In genomic region chr2:136051688-136052289, GRCm38 (mm10) we compare ENCODE assay signal across 9 mouse cellular contexts. TPM values are rescaled to one million over a fixed set of nuclear protein-coding genes. Genes with fewer than 3 reads are reported as not detected.
DNase-seq lines count a peak whose midpoint lies in the region; ATAC-seq lines count a peak whose summit lies in the region.
"Had no signal": no experiment of that assay in that cellular context is flagged by ENCODE, and none has a peak within 500 bp of the region (broad histone marks: within the 10 kb centered on the region; RNA-seq: fewer than 3 reads in every experiment).

Lamp5 (plus strand) TSS chr2:136052239.

- ATAC-seq in lung, embryonic 16.5 days (ENCODE audit: low read depth): no peak
- ATAC-seq in limb, embryonic 11.5 days (ENCODE audit: insufficient number of reproducible peaks, low FRiP score, low TSS enrichment, low read depth): 0 out of 2 replicates have a peak, but pooled peaks have one; percentile 48
- no peak for ATAC-seq in inflammation-experienced regulatory T-cells, adult 6 months

- peak; percentile 26 to 32 for DNase-seq in cerebellum, postnatal 14 days
- no peak for DNase-seq in cerebellum, adult 9-11 months
- DNase-seq in lung, postnatal 25 days (ENCODE audit: low spot score): no peak
- peak; percentile 33 for DNase-seq in limb, embryonic 11.5 days (ENCODE audit: low spot score)
- no peak for DNase-seq in natural killer cell, adult 2 months (ENCODE audit: low spot score in 2 of 2)
- DNase-seq in adrenal gland, adult (ENCODE audit: inconsistent age in 2 of 2, low spot score in 1 of 2): no peak

- H3K36me3 ChIP-seq in lung, embryonic 16.5 days (ENCODE audit: control insufficient read depth, insufficient read depth, low read length): no peaks in the 10 kb centered on the region
- H3K36me3 ChIP-seq in limb, embryonic 11.5 days (ENCODE audit: control insufficient read depth, insufficient read depth, low read length): no peaks in the 10 kb centered on the region

- peak within 1 kb of the TSS; percentile 39 for H3K4me2 ChIP-seq in lung, embryonic 16.5 days (ENCODE audit: low read depth, low read length)
- peak within 1 kb of the TSS; percentile 44 for H3K4me2 ChIP-seq in limb, embryonic 11.5 days (ENCODE audit: low read depth, severe bottlenecking)

- H3K9me3 ChIP-seq in lung, embryonic 16.5 days (ENCODE audit: control insufficient read depth, low read length): no peaks in the 10 kb centered on the region
- H3K9me3 ChIP-seq in limb, embryonic 11.5 days (ENCODE audit: control insufficient read depth, low read length): no peaks in the 10 kb centered on the region
- H3K9me3 ChIP-seq: megakaryocyte, embryonic 14.5 days had no signal

- H3K4me3 ChIP-seq in lung, embryonic 16.5 days (ENCODE audit: low read length): peak within 1 kb of the TSS; percentile 10; the same call in 1 of the 2 replicates
- peak within 1 kb of the TSS; percentile 19 for H3K4me3 ChIP-seq in limb, embryonic 11.5 days (ENCODE audit: low read depth, low read length)
- H3K4me3 ChIP-seq: megakaryocyte, embryonic 14.5 days had no signal

- H3K27me3 ChIP-seq in lung, embryonic 16.5 days (ENCODE audit: control insufficient read depth, insufficient read depth, low read depth, low read length): peaks cover 5% of the 10 kb centered on the region
- H3K27me3 ChIP-seq in limb, embryonic 11.5 days (ENCODE audit: control insufficient read depth, insufficient read depth, low read length): peaks cover 3% of the 10 kb centered on the region

- H3K9ac ChIP-seq in lung, embryonic 16.5 days (ENCODE audit: low read length): no peak within 1 kb of the TSS
- H3K9ac ChIP-seq in limb, embryonic 11.5 days (ENCODE audit: low read length): no peak within 1 kb of the TSS

- H3K27ac ChIP-seq in lung, embryonic 16.5 days (ENCODE audit: low read length): no peak within 1 kb of the TSS
- H3K27ac ChIP-seq in limb, embryonic 11.5 days (replicated peaks; ENCODE audit: low read depth, low read length): no peak within 1 kb of the TSS

- WGBS in lung, embryonic 16.5 days: 8% methylated on average over 8 of the region's 8 CpGs
- WGBS in limb, embryonic 11.5 days: 2% methylated on average over 8 of the region's 8 CpGs

- no peaks in the 10 kb centered on the region for H3K4me1 ChIP-seq in lung, embryonic 16.5 days (replicated peaks; ENCODE audit: control insufficient read depth, insufficient read depth, low read length)
- peaks cover 10% of the 10 kb centered on the region for H3K4me1 ChIP-seq in limb, embryonic 11.5 days (ENCODE audit: control insufficient read depth, insufficient read depth, low read length)

RNA-seq across cellular contexts. Expression of gene Lamp5, which starts in this region (rescaled TPM):
- 0.26 and 1.8 TPM in 2 replicates for polyA plus RNA-seq in lung, embryonic 16.5 days (2015; fragmentation: Nextera tagmentation; extraction: Ambion mirVana)
- 0.24 TPM in 1 of 2 replicates, not detected in the other for polyA plus RNA-seq in limb, embryonic 11.5 days (2014; fragmentation: Nextera tagmentation; extraction: Ambion mirVana)
- polyA plus RNA-seq in inflammation-experienced regulatory T-cells, adult 6 months (2017; shearing (Covaris generic)): not detected

Comparison
In these comparisons a context has a peak if more than half of its experiments do, and no peak if none do; other contexts are left out.
1. DNase-seq: peak in cerebellum, postnatal 14 days (2 of 2); none in cerebellum, adult 9-11 months (single experiment), lung, postnatal 25 days (single experiment), natural killer cell, adult 2 months (0 of 2) and adrenal gland, adult (0 of 2).
2. Peak in DNase-seq, ATAC-seq, H3K4me3 ChIP-seq and H3K4me2 ChIP-seq in limb, embryonic 11.5 days; RNA of the gene not detected or under 1 TPM.